Mouse (Mus musculus) retina, adult 2 months (tissue): ENCODE measurements at regions not wholly inside any gene's neighbourhood (a gene's known extent, or its start where the extent isn't known, plus 50 kb on each side); places are given as distances from the start of the nearest gene placed in this dataset.

ENCODE experiments used
- DNase-seq: peaks from one replicate; pipeline ENCODE4 v3.0.0-alpha.2; 2012; ENCODE audit warnings: low read depth, low spot score

DNA sequence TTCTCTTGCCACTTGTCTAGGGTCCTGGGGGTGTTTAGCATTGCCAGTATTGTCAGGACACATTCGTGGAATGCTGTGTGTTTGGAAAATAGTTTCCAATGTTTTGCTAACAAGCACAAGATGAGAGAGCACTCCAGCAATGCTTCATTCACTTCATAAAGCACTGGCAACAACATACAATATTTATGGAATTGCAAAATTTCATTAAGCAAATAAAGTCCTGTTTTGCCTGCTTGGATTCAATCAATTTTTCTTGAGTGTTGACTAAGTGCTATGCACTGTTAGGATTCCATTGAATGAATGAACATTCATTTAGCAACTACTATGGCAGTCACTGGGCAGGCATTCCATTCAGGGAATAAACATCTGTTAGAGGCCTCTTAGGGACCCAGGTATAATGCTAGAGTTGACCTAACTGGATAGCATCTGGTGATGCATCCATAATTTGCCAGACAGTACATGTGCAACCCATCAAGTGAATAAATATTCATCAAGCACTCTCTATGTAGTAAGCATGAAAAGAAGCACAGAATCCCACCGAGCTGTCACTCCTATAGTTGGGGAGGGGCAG is 171.2 kb upstream of the Klf4 start:
- DNase-seq, result no peak

DNA sequence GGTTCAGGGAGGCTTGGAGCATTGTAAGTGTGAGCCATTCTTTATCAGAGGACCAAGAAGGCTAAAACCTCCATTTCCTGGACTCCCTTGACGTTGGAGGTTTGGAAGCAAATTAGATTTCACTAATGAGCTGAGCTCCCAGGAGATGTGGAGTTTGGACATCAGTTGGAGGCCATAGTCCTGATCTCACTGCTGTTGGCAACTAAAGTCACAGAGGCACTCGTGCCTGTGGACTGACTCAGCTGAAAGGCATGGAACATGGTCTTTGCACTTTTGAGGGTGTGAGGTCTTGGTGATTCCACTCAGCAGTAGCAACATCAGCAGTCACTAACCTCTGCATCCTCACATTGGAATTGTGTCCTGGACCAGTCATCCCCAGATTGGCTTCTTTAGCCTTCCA is 169.1 kb upstream of the Klf4 start:
- DNase-seq, result no peak

GRCm38 (mm10) chr4:55699917-55700316 is 167.7 kb upstream of the Klf4 start:
- DNase-seq, result no peak

- no peak for DNase-seq
Observed at GRCm38 (mm10) chr4:55699161-55699560, 166.9 kb upstream of the Klf4 start.

GRCm38 (mm10) chr4:55697108-55697507 is 164.8 kb upstream of the Klf4 start:
- no peak for DNase-seq

- DNase-seq, result no peak
Observed at GRCm38 (mm10) chr4:55696428-55696827, 164.2 kb upstream of the Klf4 start.

- no peak for DNase-seq
Observed at GRCm38 (mm10) chr4:55695246-55695645, 163.0 kb upstream of the Klf4 start.

DNA sequence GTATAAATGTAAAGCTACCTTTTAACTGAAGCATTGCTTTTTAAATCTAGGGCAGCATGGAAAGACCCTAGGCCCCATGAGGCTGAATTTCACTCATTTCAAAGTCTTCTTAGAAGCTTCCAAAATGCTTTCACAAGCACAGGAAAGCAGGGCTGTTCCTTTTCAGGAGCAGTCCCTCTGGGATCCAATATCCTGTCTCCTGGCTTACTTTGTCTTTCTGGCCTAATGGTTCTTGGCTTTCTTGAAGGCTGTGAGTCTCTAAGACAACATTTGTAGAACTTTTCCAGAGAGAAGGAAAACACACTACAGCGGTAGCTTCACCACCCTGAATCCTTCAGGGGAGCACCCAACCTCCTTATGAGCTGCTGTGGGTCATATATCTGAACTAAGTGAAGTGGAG is 157.2 kb upstream of the Klf4 start:
- DNase-seq, result no peak

DNA sequence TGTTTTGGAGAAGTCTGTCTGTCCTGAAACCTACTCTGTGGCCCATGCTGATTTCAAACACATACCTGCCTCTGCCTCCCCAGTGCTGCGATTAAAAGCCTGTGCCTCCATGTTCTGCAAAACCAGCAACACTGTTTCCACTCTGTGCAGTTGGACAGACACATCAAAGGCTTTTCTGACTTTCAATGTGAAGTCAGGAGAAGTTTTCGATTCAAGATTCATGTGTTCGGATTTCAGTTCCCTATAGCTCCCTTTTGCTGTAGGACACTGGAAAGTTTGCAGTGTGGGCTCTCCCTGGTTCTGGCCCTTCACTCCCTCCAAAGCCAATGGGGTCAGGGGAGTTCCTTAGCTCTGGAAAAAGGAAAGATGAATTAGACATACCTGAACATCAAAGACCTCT is 154.5 kb upstream of the Klf4 start:
- no peak for DNase-seq

GRCm38 (mm10) chr4:55672288-55672687 is 140.0 kb upstream of the Klf4 start:
- no peak for DNase-seq

DNA sequence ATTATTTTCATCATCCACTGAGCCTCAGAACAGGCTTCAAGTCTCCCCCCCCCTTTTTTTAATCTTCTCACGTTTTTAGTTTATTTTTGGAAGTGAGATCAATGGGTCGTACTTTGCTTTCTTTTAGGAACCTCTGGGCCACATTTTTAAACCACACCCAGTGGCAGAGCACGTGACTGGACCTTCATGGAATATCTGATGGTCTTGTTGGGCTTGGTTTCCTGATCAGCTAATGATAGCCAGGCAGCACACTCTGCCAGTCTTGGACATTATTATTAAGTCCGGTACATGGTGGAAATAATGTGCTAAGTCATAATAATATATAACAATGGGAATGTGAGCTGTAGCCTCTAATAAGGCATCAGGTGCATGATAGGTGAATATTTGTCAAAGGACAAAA is 138.0 kb upstream of the Klf4 start:
- DNase-seq, result no peak

DNA sequence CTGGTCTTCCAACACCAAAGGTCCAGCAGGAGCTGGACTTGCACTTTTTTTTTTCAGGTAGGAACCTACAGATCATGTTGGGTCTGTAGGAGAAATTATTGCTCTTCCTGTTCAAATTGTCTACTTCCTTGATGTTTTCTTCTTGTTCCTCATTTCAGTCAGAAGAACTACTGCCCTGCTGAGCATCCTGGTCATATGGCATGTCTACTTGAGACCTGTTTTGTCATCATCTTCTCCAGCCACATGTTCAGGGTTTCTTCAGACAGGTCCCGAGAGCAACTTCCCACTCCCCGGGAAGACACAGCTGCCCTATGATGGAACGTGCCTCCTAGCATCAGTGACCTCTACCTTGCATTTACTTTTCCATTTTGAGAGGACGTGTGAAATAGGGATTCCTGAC is 132.6 kb upstream of the Klf4 start:
- no peak for DNase-seq

DNA sequence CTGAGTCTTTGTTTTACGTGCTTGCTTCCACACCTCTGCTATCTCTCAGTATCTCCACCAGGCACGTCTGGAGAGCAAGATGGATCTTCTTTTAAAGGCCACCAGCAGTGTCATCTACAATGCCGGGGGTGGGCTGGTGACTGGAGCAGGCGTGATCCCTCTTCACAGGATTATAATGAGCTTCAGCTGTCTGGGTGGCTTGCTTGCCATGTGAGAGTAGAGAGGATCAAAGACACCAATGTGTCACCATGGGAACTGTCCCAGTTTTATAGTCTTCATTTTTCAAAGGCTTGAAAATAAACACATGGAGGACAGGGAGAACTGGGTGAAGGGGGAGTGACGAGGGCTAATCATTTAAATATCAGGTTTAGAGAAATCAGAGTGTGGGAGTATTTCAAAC is 131.6 kb upstream of the Klf4 start:
- no peak for DNase-seq

DNA sequence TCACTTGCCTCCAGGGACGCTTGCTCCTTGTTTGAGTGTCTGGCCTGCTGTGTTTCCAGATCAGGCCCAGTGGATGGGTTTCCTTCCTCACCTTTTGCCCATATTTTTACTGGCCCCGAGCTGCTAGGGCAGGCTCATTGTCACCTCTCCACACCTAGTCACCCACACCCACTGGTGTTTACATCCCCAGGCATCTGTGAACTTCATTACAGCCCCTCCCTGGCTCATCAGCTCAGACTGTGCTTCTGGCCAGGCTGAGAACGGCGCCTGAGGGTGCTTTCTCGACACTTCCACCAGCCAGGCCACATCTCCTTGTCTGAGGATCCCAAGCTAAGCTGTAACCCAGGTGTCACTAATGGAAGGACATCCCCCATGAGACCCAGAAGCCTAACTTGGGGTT is 129.8 kb upstream of the Klf4 start:
- no peak for DNase-seq

DNA sequence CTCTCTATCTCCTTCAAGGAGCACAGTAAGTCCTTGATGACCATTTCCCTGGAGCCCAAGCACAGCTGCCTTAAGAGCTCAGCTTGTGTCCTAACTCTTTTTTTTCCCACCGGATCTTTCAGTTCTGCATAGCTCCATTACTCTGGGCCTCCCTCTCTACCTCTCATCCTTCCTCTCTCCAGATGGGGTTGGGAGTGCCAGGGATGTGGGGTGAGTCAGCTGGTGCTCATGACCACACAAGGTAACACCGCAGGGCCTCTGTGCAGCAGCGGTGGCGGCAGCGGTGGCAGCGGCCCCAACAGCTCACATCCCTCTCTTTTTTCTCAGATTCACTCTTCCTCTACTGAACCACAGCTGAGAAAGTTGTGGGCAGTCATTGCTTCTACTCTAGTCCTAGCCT is 126.6 kb upstream of the Klf4 start:
- no peak for DNase-seq

DNA sequence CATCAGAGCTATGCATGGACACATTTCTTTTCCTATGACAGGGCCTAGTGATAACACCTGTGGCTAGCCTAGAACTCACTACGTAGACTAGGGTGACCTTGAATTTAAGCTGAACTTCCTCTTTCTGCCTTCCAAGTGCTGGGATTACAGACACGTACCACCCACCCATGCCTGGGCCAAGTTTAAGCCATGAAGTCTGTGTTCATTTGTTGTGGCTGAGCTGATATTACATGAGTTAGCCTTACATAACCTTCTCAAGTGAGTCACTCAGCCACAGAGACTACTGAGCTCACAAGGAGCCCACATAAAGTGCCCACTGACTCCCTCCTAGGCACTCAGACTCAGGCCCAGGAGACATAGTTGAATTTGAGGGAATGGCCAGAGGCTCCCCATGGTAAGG is 123.1 kb upstream of the Klf4 start:
- no peak for DNase-seq

DNA sequence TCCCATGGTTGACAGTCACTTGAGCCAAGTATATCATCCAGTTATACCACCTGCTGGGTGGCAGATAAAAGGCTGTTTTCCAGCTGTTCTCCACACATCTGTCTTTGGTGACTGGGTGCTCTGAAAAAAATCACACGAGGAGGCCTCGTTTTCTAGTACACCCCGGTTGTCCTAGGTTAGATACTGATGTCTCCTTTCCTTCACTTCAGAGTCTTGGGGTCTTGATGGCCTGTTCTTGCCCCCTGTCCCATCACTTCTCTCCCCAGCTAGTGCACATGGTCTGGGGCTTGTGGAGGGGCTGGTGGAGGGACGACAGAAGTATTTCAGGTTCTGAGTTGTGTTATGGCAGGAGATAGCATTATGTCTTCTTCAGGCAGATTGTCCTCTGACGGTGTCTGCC is 120.4 kb upstream of the Klf4 start:
- no peak for DNase-seq

DNA sequence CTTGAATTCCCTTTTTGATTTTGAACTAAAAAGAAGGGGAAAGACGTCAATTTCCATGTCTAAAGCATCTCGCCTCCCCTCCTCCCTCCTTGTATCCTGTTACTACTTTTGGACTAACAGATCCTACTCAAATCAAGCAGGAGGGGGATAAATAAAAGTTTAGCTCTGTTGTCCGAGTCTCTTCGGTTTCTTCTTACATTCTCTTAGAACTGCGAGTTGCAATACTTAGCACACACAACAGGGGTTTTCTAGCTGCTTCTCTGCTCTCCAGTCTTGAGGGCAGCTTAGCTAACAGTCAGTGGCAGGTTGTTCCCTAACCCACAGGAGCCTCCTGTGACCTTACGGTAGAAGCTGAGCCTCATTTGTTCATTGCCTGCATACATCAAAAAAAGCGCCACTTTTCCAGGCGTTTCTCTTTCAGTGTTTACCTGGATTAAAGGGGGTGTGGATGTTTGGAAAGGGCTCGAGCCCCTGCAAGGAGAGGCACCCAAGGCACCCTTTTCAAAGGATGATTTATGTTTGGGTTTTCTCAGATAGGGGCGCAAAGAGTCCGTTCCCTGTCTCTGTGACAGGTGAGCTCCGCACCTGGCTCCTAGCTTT is 119.6 kb upstream of the Klf4 start:
- peak; percentile 4 for DNase-seq

DNA sequence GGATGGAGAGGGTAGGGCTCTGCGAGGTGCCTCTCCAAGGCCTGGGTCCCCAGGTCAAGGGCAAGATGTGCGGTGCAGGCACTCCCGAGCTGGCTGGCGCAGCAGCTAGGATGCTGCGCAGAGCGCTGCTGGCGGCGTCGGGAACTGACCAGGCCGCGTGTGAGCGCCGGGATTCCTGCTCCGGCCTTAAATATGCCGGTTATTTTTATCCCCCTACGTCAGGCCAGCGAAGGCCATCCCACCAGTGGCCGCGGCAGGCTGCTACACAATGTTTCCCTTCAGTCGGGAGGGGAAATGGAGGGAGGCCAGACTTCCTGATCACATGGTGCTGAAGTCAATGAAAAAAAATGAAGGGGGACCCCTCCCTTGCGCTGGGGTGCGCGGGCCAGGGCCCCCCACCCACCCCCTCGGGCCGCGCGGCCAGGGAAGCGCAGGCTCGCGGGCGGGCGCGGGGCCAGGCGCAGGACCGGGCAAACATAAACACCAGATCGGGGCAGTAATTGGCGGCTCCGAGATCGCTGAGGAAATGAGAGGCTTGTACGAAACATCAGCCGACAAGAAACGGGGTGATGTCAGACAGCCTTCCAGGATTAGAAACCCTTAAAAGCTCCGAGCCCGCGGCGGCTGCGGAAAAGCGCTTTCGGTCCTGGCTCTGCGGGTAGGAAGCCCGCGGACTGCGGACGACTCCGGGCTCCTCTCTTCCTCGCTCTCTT is 118.9 kb upstream of the Klf4 start:
- peak; percentile 34 for DNase-seq

GRCm38 (mm10) chr4:55650186-55650585 is 117.9 kb upstream of the Klf4 start:
- no peak for DNase-seq

DNA sequence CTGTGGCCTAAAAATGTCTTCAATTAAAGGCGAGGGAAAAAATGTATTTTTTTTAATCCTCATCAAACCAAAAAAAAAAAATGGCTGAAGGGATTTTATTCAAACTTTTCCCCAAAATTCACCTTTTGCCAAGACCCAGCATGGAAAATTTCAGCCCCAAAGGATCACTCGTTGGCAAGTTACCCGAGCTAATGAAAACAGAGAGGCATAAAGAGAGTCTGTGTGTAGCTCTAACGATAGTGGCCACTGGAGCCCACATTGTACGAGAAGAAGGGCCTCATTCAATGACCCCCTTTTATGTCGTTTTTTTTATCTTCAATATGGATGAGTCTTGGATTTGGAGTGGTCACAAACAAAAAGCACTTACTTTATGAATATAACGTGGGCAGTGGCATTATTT is 116.1 kb upstream of the Klf4 start:
- DNase-seq, result no peak

- DNase-seq, result no peak
Observed at GRCm38 (mm10) chr4:55645432-55645831, 113.2 kb upstream of the Klf4 start.

GRCm38 (mm10) chr4:55644895-55645294 is 112.6 kb upstream of the Klf4 start:
- DNase-seq, result no peak
